Mouse (Mus musculus) heart, adult 2 months (tissue): ENCODE data around the gene Kcnk5.

Source experiments
- CTCF ChIP-seq: fragments of 200-600 bp; IDR thresholded peaks from 2 replicates; pipeline ENCODE4 v1.8.1; 2022; ENCODE audit warnings: antibody characterized with exemption, mild to moderate bottlenecking, moderate library complexity
- EP300 ChIP-seq: fragments of 200-500 bp; IDR thresholded peaks from 2 replicates; pipeline ENCODE4 v1.6.1; 2011; ENCODE audit warnings: low read depth, low read length, control low read depth; ENCODE audit not compliant: insufficient read depth

DNA sequence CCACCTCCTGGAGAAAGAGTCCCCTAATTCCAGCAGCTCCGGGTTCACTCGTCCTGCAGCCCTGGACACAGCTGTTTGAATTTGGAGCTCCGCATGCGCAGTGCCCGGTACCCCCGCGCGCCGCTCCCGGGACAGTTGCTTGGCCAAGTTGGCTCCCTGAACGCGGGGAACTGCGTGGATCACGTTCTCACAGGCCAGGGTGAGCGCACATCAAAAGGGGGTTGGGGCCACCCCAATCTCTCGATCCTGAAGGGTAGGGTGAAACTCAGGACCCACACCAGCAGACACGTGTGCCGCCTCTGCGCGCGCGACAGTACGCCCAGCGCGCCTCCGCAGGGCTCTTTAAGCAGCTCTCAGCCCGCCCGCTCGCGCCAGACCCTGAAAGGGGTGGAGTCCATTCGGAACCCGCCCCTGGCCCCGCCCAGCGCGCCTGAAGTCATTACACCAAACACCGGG, at the start of gene Kcnk5:
- TF ChIP-seq EP300 (no peak), CTCF (no peak)
